Mouse (Mus musculus) heart, embryonic 12.5 days (tissue): ENCODE results near the gene Nmb. TPM values are rescaled to one million over a fixed set of nuclear protein-coding genes. Genes with fewer than 3 reads are reported as not detected.

Experiments
- ATAC-seq: fragments of 200-750 bp; cut with Nextera tagmentation; 2 replicates; pipeline ENCODE4 v1.8.0; 2017; ENCODE audit warnings: moderate TSS enrichment, moderate library complexity; ENCODE audit not compliant: insufficient number of reproducible peaks, low FRiP score
- H3K27ac ChIP-seq: fragments of 300-500 bp; sonication (generic); 2 replicates; pipeline ENCODE4 v1.5.1; 2016; ENCODE audit warnings: mild to moderate bottlenecking, moderate library complexity; ENCODE audit not compliant: poor library complexity, severe bottlenecking
- H3K27me3 ChIP-seq: fragments of 300-500 bp; sonication (generic); replicated peaks from 2 replicates; pipeline ENCODE4 v1.6.1; 2016; ENCODE audit warnings: mild to moderate bottlenecking, moderate library complexity
- H3K36me3 ChIP-seq: fragments of 300-500 bp; sonication (generic); 2 replicates; pipeline ENCODE4 v1.6.1; 2016; ENCODE audit warnings: mild to moderate bottlenecking, moderate library complexity
- H3K4me1 ChIP-seq: fragments of 300-500 bp; sonication (generic); replicated peaks from 2 replicates; pipeline ENCODE4 v1.6.1; 2016; ENCODE audit warnings: mild to moderate bottlenecking
- H3K4me2 ChIP-seq: fragments of 300-500 bp; sonication (generic); 2 replicates; pipeline ENCODE4 v1.6.1; 2016; ENCODE audit warnings: mild to moderate bottlenecking, moderate library complexity
- H3K4me3 ChIP-seq: fragments of 300-500 bp; sonication (generic); 2 replicates; pipeline ENCODE4 v1.5.1; 2016; ENCODE audit warnings: mild to moderate bottlenecking
- H3K9ac ChIP-seq: fragments of 300-500 bp; sonication (generic); 2 replicates; pipeline ENCODE4 v1.6.1; 2016; ENCODE audit warnings: mild to moderate bottlenecking, moderate library complexity
- H3K9me3 ChIP-seq: fragments of 300-500 bp; sonication (generic); replicated peaks from 2 replicates; pipeline ENCODE4 v1.6.1; 2016; ENCODE audit warnings: mild to moderate bottlenecking, moderate library complexity
- WGBS: fragments of 180-500 bp; shearing (Covaris S2); methylation state at CpG from one replicate; pipeline ENCODE4 v1.1.7; 2016; 5-methylcytosine and 5-hydroxymethylcytosine counted together
- polyA plus RNA-seq: library from polyadenylated mRNA; unstranded; fragments of >200 nt; fragmentation: Nextera tagmentation; extraction: Ambion mirVana; gene quantifications from 2 replicates; pipeline ENCODE4 v1.2.1, GENCODE M21; 2016

Nmb gene
- polyA plus RNA-seq, 1 experiment from 2014 or later = 3.6 TPM

- WGBS = 88% methylated on average over 8 of the region's 8 CpGs
- Histone ChIP-seq H3K4me1 (peaks cover 7% of the 10 kb centered on the region; the same call in 1 of the 2 replicates), H3K36me3 (peaks cover 32% of the 10 kb centered on the region), H3K27ac (no peak overlapping the region), H3K27me3 (no peaks in the 10 kb centered on the region), H3K9ac (no peak overlapping the region), H3K4me3 (no peak overlapping the region), H3K4me2 (no peak overlapping the region), H3K9me3 (no peaks in the 10 kb centered on the region)
- no peak for ATAC-seq
Observed at GRCm38 (mm10) chr7:80931618-80932207, 26.8 kb upstream of the Nmb start.

DNA sequence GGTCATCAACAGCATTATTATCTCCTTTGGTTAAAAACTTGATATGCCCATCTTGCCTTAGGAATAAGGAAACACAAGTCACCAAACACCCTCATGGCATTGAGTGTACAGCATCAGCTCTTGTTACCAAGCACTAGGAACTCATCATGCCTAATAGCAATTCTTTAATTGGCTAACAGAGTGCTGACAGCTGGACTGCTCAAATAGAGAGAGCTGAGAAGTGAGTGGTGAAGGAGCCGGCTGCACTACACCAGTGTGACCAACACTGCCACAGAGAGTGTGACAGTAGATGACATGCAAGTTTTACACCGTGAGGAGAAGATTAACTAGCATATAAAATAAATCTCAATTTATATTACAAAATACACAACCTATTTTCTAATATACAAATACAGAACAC is 18.3 kb upstream of the Nmb start:
- ATAC-seq = no peak
- 49% methylated on average over 2 of the region's 2 CpGs for WGBS

GRCm38 (mm10) chr7:80919647-80920008 is 14.8 kb upstream of the Nmb start:
- WGBS = 82% methylated on average over 5 of the region's 5 CpGs

More for the DNA sequence above, 18.3 kb upstream of the Nmb start:
- Histone ChIP-seq H3K4me1 (0 out of 2 replicates have a peak, but pooled peaks cover 4% of the 10 kb centered on the region), H3K4me3 (no peak overlapping the region), H3K36me3 (peaks cover 48% of the 10 kb centered on the region), H3K4me2 (no peak overlapping the region), H3K27me3 (peaks cover 8% of the 10 kb centered on the region; the same call in 1 of the 2 replicates), H3K9me3 (no peaks in the 10 kb centered on the region), H3K9ac (no peak overlapping the region), H3K27ac (no peak overlapping the region)

GRCm38 (mm10) chr7:80918982-80919646 is 14.2 kb upstream of the Nmb start:
- H3K36me3 ChIP-seq = peaks cover 47% of the 10 kb centered on the region
- WGBS = 62% methylated on average over 8 of the region's 8 CpGs

More at GRCm38 (mm10) chr7:80919647-80920008, 14.8 kb upstream of the Nmb start:
- Histone ChIP-seq H3K9ac (no peak overlapping the region), H3K4me2 (no peak overlapping the region), H3K4me1 (0 out of 2 replicates have a peak, but pooled peaks cover 5% of the 10 kb centered on the region), H3K27me3 (peaks cover 8% of the 10 kb centered on the region; the same call in 1 of the 2 replicates), H3K36me3 (peaks cover 47% of the 10 kb centered on the region), H3K27ac (no peak overlapping the region), H3K9me3 (no peaks in the 10 kb centered on the region), H3K4me3 (no peak overlapping the region)
- ATAC-seq = no peak

DNA sequence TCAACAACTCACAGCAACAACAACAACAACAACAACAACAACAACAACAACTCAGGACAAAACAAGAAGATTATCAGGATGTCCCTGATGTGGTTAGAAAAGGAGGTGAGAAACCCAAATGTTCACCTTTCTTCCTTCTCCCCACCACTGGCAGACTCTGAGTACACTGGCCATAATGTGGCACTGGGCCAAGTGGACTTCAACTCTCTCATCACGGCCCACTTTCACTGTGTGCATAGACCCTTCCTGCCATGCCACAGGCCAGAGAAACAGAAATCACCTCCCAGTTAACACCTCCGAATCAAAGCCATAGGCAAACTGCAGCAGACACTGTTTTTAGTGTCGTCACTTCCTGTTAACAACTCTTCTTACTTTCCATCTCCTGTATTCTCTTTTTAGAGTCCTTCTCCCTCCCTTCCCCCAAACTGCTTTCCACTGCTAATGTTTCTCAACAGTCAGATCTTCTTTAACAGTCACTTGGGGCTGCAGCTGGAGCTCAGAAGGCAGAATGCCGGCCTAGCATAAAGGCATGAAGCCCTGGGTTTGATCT is 13.1 kb upstream of the Nmb start:
- Histone ChIP-seq H3K9me3 (no peaks in the 10 kb centered on the region), H3K4me1 (0 out of 2 replicates have a peak, but pooled peaks cover 3% of the 10 kb centered on the region), H3K4me3 (no peak overlapping the region), H3K27ac (no peak overlapping the region), H3K27me3 (peaks cover 8% of the 10 kb centered on the region; the same call in 1 of the 2 replicates), H3K36me3 (peaks cover 56% of the 10 kb centered on the region), H3K4me2 (no peak overlapping the region), H3K9ac (no peak overlapping the region)
- no peak for ATAC-seq
- 65% methylated on average over 4 of the region's 4 CpGs for WGBS

More at GRCm38 (mm10) chr7:80918982-80919646, 14.2 kb upstream of the Nmb start:
- H3K27me3 ChIP-seq = peaks cover 8% of the 10 kb centered on the region; the same call in 1 of the 2 replicates
- no peak overlapping the region for H3K27ac ChIP-seq
- 0 out of 2 replicates have a peak, but pooled peaks cover 5% of the 10 kb centered on the region for H3K4me1 ChIP-seq
- no peak overlapping the region for H3K4me2 ChIP-seq
- no peak overlapping the region for H3K4me3 ChIP-seq
- ATAC-seq = no peak
- H3K9me3 ChIP-seq = no peaks in the 10 kb centered on the region
- no peak overlapping the region for H3K9ac ChIP-seq

GRCm38 (mm10) chr7:80912496-80912895 is 7.6 kb upstream of the Nmb start:
- Histone ChIP-seq H3K9ac (no peak overlapping the region), H3K9me3 (no peaks in the 10 kb centered on the region), H3K36me3 (peaks cover 77% of the 10 kb centered on the region), H3K4me2 (no peak overlapping the region), H3K27me3 (no peaks in the 10 kb centered on the region), H3K27ac (no peak overlapping the region), H3K4me1 (no peaks in the 10 kb centered on the region), H3K4me3 (no peak overlapping the region)
- ATAC-seq = no peak
- 85% methylated on average over 8 of the region's 8 CpGs for WGBS

DNA sequence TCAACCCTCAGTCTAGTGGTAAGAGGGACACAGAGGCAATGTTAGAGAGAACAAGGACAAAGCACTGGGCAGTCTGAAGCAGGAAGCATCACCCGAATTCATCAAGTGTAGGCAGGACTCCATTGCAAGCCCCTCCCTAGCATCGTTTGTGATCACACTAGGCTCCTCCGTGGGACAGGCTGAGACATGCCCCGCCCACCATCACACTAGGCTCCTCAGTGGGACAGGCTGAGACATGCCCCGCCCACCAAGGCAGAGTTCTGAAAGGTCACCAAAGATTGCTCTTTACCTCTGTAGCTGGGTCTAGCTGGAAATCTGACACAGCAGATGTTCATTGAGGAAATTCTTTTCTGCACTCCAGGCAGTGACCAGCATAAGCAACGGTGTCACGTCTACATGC is 6.2 kb upstream of the Nmb start:
- no peak for ATAC-seq
- Histone ChIP-seq H3K4me3 (no peak overlapping the region), H3K4me2 (no peak overlapping the region), H3K27me3 (no peaks in the 10 kb centered on the region), H3K27ac (no peak overlapping the region), H3K9ac (no peak overlapping the region), H3K9me3 (no peaks in the 10 kb centered on the region), H3K4me1 (no peaks in the 10 kb centered on the region; the same call in 1 of the 2 replicates), H3K36me3 (peaks cover 73% of the 10 kb centered on the region)
- WGBS = 81% methylated on average over 7 of the region's 7 CpGs

GRCm38 (mm10) chr7:80903625-80904422 is 1.1 kb downstream of the Nmb start:
- 83% methylated on average over 11 of the region's 11 CpGs for WGBS

DNA sequence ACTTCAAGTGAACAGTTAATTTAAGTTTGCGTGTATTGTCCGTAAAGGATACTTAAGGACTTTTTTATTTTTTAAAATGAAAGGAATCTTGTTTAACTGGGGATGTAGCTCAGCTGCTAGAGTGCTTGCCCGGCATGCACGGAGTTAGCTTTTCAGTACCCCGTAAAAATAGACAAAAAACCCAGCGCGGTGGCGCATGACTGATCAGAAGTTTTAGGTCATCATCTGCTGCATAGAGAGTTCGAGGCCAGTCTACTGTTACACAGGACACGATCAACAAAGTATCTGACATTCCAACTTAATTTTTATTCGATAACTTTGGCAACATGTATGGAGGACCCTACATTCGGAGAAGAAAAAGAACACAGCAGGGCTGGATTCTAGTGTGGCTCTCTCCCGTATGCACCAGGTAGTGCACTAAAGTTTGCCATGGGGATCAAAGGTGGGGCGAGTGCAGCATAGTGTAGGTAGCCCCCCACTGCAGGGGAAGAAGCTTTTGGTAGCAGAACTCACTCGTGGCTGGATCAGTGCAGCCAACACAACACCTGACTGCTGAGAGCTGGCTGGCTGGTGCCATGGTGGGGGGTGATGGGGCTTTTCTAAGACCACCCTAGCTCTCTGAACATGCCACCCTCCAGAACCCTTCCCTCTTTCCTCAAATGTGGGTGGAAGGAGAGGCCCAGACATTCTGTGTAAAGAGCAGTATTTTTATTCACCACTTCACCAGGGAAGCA is 3.2 kb downstream of the Nmb start:
- WGBS = 31% methylated on average over 15 of the region's 15 CpGs
- H3K4me2 ChIP-seq = peak overlapping the region; percentile 83
- H3K36me3 ChIP-seq = peaks cover 20% of the 10 kb centered on the region
- H3K4me1 ChIP-seq = peaks cover 23% of the 10 kb centered on the region
- ATAC-seq = no peak
- 0 out of 2 replicates have a peak, but pooled peaks cover 6% of the 10 kb centered on the region for H3K27me3 ChIP-seq
- H3K9me3 ChIP-seq = no peaks in the 10 kb centered on the region
- H3K4me3 ChIP-seq = peak overlapping the region; percentile 70
- peak overlapping the region; percentile 64 for H3K27ac ChIP-seq
- H3K9ac ChIP-seq = peak overlapping the region; percentile 73

More at GRCm38 (mm10) chr7:80903625-80904422, 1.1 kb downstream of the Nmb start:
- Histone ChIP-seq H3K27me3 (0 out of 2 replicates have a peak, but pooled peaks cover 6% of the 10 kb centered on the region), H3K9me3 (no peaks in the 10 kb centered on the region), H3K9ac (no peak overlapping the region), H3K36me3 (peaks cover 19% of the 10 kb centered on the region), H3K27ac (no peak overlapping the region), H3K4me2 (peak overlapping the region; percentile 92), H3K4me3 (no peak overlapping the region), H3K4me1 (peaks cover 23% of the 10 kb centered on the region)
- no peak for ATAC-seq

GRCm38 (mm10) chr7:80900944-80901501 is 3.9 kb downstream of the Nmb start, which contains the start of gene Wdr73:
Wdr73 (minus strand) TSS chr7:80901269.
- ATAC-seq = peak; percentile 94
- under 1% methylated on average over 36 of the region's 36 CpGs for WGBS
- H3K36me3 ChIP-seq = peaks cover 26% of the 10 kb centered on the region
- peaks cover 23% of the 10 kb centered on the region for H3K4me1 ChIP-seq
- peak within 1 kb of the TSS; percentile 64 for H3K27ac ChIP-seq
- peak within 1 kb of the TSS; percentile 73 for H3K9ac ChIP-seq
- no peaks in the 10 kb centered on the region for H3K9me3 ChIP-seq
- H3K27me3 ChIP-seq = 0 out of 2 replicates have a peak, but pooled peaks cover 6% of the 10 kb centered on the region
- peak within 1 kb of the TSS; percentile 70 for H3K4me3 ChIP-seq
- H3K4me2 ChIP-seq = peak within 1 kb of the TSS; percentile 83
